Mouse (Mus musculus): Measurements from ENCODE around the gene Kcnk5.

The Kcnk5 gene

GRCm38 (mm10) chr14:20193103-20193715 is 11.6 kb upstream of the Kcnk5 start:
- no peak for DNase-seq

GRCm38 (mm10) chr14:20191136-20191735 is 9.6 kb upstream of the Kcnk5 start:
- DNase-seq, result no peak

GRCm38 (mm10) chr14:20189751-20190150 is 8.1 kb upstream of the Kcnk5 start:
- no peak for DNase-seq

- no peak for DNase-seq
These were observed 3.8 kb upstream of the Kcnk5 start for GRCm38 (mm10) chr14:20185426-20185825.

GRCm38 (mm10) chr14:20183701-20184100 is 2.1 kb upstream of the Kcnk5 start:
- DNase-seq, result no peak

- no peak for DNase-seq
These were observed 987 bp upstream of the Kcnk5 start for GRCm38 (mm10) chr14:20182596-20182995.

GRCm38 (mm10) chr14:20180751-20181162 is 852 bp downstream of the Kcnk5 start:
- DNase-seq, result no peak

- no peak for DNase-seq
These were observed 1.3 kb downstream of the Kcnk5 start for GRCm38 (mm10) chr14:20180304-20180703.

- DNase-seq, result no peak
These were observed 1.8 kb downstream of the Kcnk5 start for GRCm38 (mm10) chr14:20179731-20180280.

GRCm38 (mm10) chr14:20179080-20179479 is 2.5 kb downstream of the Kcnk5 start:
- DNase-seq, result no peak

GRCm38 (mm10) chr14:20178593-20178992 is 3.0 kb downstream of the Kcnk5 start:
- no peak for DNase-seq

GRCm38 (mm10) chr14:20177494-20178123 is 4.0 kb downstream of the Kcnk5 start:
- no peak for DNase-seq

GRCm38 (mm10) chr14:20175705-20176104 is 5.9 kb downstream of the Kcnk5 start:
- DNase-seq, result no peak

- DNase-seq, result no peak
These were observed 6.5 kb downstream of the Kcnk5 start for GRCm38 (mm10) chr14:20175114-20175513.

- no peak for DNase-seq
These were observed 6.9 kb downstream of the Kcnk5 start for GRCm38 (mm10) chr14:20174696-20175095.

- DNase-seq, result no peak
These were observed 7.6 kb downstream of the Kcnk5 start for GRCm38 (mm10) chr14:20173873-20174490.

GRCm38 (mm10) chr14:20172924-20173323 is 8.7 kb downstream of the Kcnk5 start:
- no peak for DNase-seq

GRCm38 (mm10) chr14:20172509-20172908 is 9.1 kb downstream of the Kcnk5 start:
- no peak for DNase-seq

- DNase-seq, result no peak
These were observed 9.8 kb downstream of the Kcnk5 start for GRCm38 (mm10) chr14:20171840-20172239.

- no peak for DNase-seq
These were observed 12.4 kb downstream of the Kcnk5 start for GRCm38 (mm10) chr14:20169251-20169650.

GRCm38 (mm10) chr14:20168478-20168877 is 13.1 kb downstream of the Kcnk5 start:
- DNase-seq, result no peak

- no peak for DNase-seq
These were observed 13.6 kb downstream of the Kcnk5 start for GRCm38 (mm10) chr14:20168054-20168453.

GRCm38 (mm10) chr14:20165413-20165812 is 16.2 kb downstream of the Kcnk5 start:
- no peak for DNase-seq

- DNase-seq, result no peak
These were observed 17.2 kb downstream of the Kcnk5 start for GRCm38 (mm10) chr14:20164438-20164837.

Measured in right cerebral cortex, postnatal 25 days (tissue).